9 mouse cellular contexts compared by ENCODE assay signal in the genomic region with DNA sequence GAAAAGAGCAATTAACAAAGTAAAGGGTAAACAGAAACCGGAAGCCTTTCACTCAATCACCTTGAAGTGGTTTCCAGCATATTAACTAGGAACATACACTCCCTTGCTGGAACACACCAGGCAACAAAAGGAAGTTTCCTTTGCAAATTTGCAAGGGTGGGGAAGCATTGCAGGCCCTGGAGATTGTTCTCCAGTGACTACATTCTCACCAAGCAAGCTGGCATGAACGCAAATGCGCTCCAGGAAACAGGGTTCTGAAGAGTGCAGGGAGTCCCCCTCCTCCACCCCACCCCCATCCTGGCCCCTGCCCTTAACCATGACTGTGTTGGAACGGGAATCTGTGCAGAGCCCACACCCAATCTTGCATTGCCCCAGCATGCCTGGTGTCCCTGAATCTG. TPM values are rescaled to one million over a fixed set of nuclear protein-coding genes. Genes with fewer than 3 reads are reported as not detected.
DNase-seq lines count a peak whose midpoint lies in the region; ATAC-seq and TF ChIP-seq lines count a peak whose summit lies in the region.
"Had no signal": no experiment of that assay in that cellular context is flagged by ENCODE, and none has a peak within 500 bp of the region (broad histone marks: within the 10 kb centered on the region; RNA-seq: fewer than 3 reads in every experiment).

No protein-coding gene starts in this region.

- no peak overlapping the region for H3K4me2 ChIP-seq in midbrain, embryonic 11.5 days
- peak overlapping the region; percentile 41 for H3K4me2 ChIP-seq in heart, embryonic 12.5 days
- peak overlapping the region; percentile 13; the same call in 1 of the 2 replicates for H3K4me2 ChIP-seq in limb, embryonic 11.5 days (ENCODE audit: low read depth, severe bottlenecking)
- H3K4me2 ChIP-seq in stomach, postnatal 0 days (replicated peaks; ENCODE audit: low read depth), result peak overlapping the region; percentile 38
- no peak overlapping the region for H3K4me2 ChIP-seq in liver, embryonic 11.5 days

- no peaks in the 10 kb centered on the region for H3K9me3 ChIP-seq in midbrain, embryonic 10.5 days (replicated peaks)
- no peaks in the 10 kb centered on the region for H3K9me3 ChIP-seq in midbrain, embryonic 11.5 days (ENCODE audit: control insufficient read depth, low read length)
- H3K9me3 ChIP-seq in heart, embryonic 12.5 days (replicated peaks), result no peaks in the 10 kb centered on the region
- no peaks in the 10 kb centered on the region for H3K9me3 ChIP-seq in limb, embryonic 11.5 days (ENCODE audit: control insufficient read depth, low read length)
- H3K9me3 ChIP-seq in stomach, postnatal 0 days (ENCODE audit: control insufficient read depth, low read length), result no peaks in the 10 kb centered on the region
- H3K9me3 ChIP-seq in liver, embryonic 11.5 days (ENCODE audit: control insufficient read depth, low read length), result no peaks in the 10 kb centered on the region

- no peak for DNase-seq in midbrain, embryonic 10.5 days (ENCODE audit: low spot score)
- DNase-seq in midbrain, embryonic 11.5 days (ENCODE audit: low spot score, missing footprints), result no peak
- DNase-seq in limb, embryonic 11.5 days (ENCODE audit: low spot score), result peak; percentile 58
- DNase-seq in stomach, postnatal 0 days (ENCODE audit: low spot score), result peak; percentile 57
- DNase-seq in spleen, postnatal 36 days (ENCODE audit: low spot score in 2 of 2), result no peak
- DNase-seq in liver, embryonic 11.5 days (ENCODE audit: low spot score), result no peak
- DNase-seq in adrenal gland, postnatal 14 days, result no peak

- TF ChIP-seq EP300 in stomach, postnatal 0 days (optimal IDR thresholded peaks at IDR 0.05), result no peak

- peaks cover 15% of the 10 kb centered on the region for H3K4me1 ChIP-seq in midbrain, embryonic 10.5 days
- no peaks in the 10 kb centered on the region; the same call in none of the 2 replicates for H3K4me1 ChIP-seq in midbrain, embryonic 11.5 days (ENCODE audit: control insufficient read depth, insufficient read depth, low read length)
- peaks cover 21% of the 10 kb centered on the region for H3K4me1 ChIP-seq in heart, embryonic 12.5 days (replicated peaks)
- peaks cover 16% of the 10 kb centered on the region for H3K4me1 ChIP-seq in limb, embryonic 11.5 days (ENCODE audit: control insufficient read depth, insufficient read depth, low read length)
- no peaks in the 10 kb centered on the region; the same call in 1 of the 2 replicates for H3K4me1 ChIP-seq in stomach, postnatal 0 days (replicated peaks; ENCODE audit: control insufficient read depth, insufficient read depth)
- no peaks in the 10 kb centered on the region for H3K4me1 ChIP-seq in liver, embryonic 11.5 days (replicated peaks; ENCODE audit: control insufficient read depth, insufficient read depth, low read length)

- H3K9ac ChIP-seq in midbrain, embryonic 11.5 days (ENCODE audit: low read length), result no peak overlapping the region; the same call in 1 of the 2 replicates
- H3K9ac ChIP-seq in heart, embryonic 12.5 days, result 0 out of 2 replicates have a peak overlapping the region, but pooled peaks have one; percentile 20
- H3K9ac ChIP-seq in limb, embryonic 11.5 days (ENCODE audit: low read length), result no peak overlapping the region
- peak overlapping the region; percentile 38; the same call in 1 of the 2 replicates for H3K9ac ChIP-seq in stomach, postnatal 0 days (ENCODE audit: low read length)
- H3K9ac ChIP-seq in liver, embryonic 11.5 days (ENCODE audit: low read depth, low read length), result no peak overlapping the region

- H3K36me3 ChIP-seq in midbrain, embryonic 10.5 days, result no peaks in the 10 kb centered on the region
- H3K36me3 ChIP-seq in midbrain, embryonic 11.5 days (ENCODE audit: control insufficient read depth, insufficient read depth, low read length), result no peaks in the 10 kb centered on the region
- no peaks in the 10 kb centered on the region for H3K36me3 ChIP-seq in heart, embryonic 12.5 days
- H3K36me3 ChIP-seq in limb, embryonic 11.5 days (ENCODE audit: control insufficient read depth, insufficient read depth, low read length), result no peaks in the 10 kb centered on the region
- no peaks in the 10 kb centered on the region for H3K36me3 ChIP-seq in stomach, postnatal 0 days (ENCODE audit: control insufficient read depth, insufficient read depth, low read length)
- H3K36me3 ChIP-seq in liver, embryonic 11.5 days (ENCODE audit: control insufficient read depth, insufficient read depth, low read length), result no peaks in the 10 kb centered on the region

- TF ChIP-seq CTCF in stomach, postnatal 0 days (IDR thresholded peaks at IDR 0.05; ENCODE audit: low read depth), result no peak

- no peak overlapping the region for H3K4me3 ChIP-seq in midbrain, embryonic 10.5 days
- H3K4me3 ChIP-seq in midbrain, embryonic 11.5 days (ENCODE audit: low read depth, low read length), result no peak overlapping the region
- H3K4me3 ChIP-seq in heart, embryonic 12.5 days, result no peak overlapping the region
- no peak overlapping the region for H3K4me3 ChIP-seq in limb, embryonic 11.5 days (ENCODE audit: low read depth, low read length)
- H3K4me3 ChIP-seq in stomach, postnatal 0 days (ENCODE audit: low read depth, low read length), result no peak overlapping the region
- no peak overlapping the region for H3K4me3 ChIP-seq in liver, embryonic 11.5 days (ENCODE audit: low read depth, low read length)

- WGBS in midbrain, embryonic 10.5 days, result 11% methylated on average over 4 of the region's 4 CpGs
- 17% methylated on average over 4 of the region's 4 CpGs for WGBS in midbrain, embryonic 11.5 days
- WGBS in heart, embryonic 12.5 days, result 17% methylated on average over 4 of the region's 4 CpGs
- WGBS in limb, embryonic 11.5 days, result 3% methylated on average over 4 of the region's 4 CpGs
- 8% methylated on average over 4 of the region's 4 CpGs for WGBS in stomach, postnatal 0 days
- 8% methylated on average over 4 of the region's 4 CpGs for WGBS in liver, embryonic 11.5 days

- H3K27me3 ChIP-seq in midbrain, embryonic 10.5 days (ENCODE audit: low read depth, poor library complexity, severe bottlenecking), result peaks cover 14% of the 10 kb centered on the region; the same call in 1 of the 2 replicates
- no peaks in the 10 kb centered on the region for H3K27me3 ChIP-seq in midbrain, embryonic 11.5 days (ENCODE audit: control insufficient read depth, insufficient read depth, low read length)
- H3K27me3 ChIP-seq in heart, embryonic 12.5 days (replicated peaks), result no peaks in the 10 kb centered on the region
- no peaks in the 10 kb centered on the region for H3K27me3 ChIP-seq in limb, embryonic 11.5 days (ENCODE audit: control insufficient read depth, insufficient read depth, low read length)
- no peaks in the 10 kb centered on the region for H3K27me3 ChIP-seq in stomach, postnatal 0 days (ENCODE audit: control insufficient read depth, insufficient read depth, low read length)
- H3K27me3 ChIP-seq in liver, embryonic 11.5 days (replicated peaks; ENCODE audit: control insufficient read depth, insufficient read depth, low read length), result 0 out of 2 replicates have a peak, but pooled peaks cover 2% of the 10 kb centered on the region
- H3K27me3 ChIP-seq: Patski had no signal

- H3K27ac ChIP-seq in midbrain, embryonic 10.5 days (replicated peaks), result peak overlapping the region; percentile 52; the same call in 1 of the 2 replicates
- no peak overlapping the region for H3K27ac ChIP-seq in midbrain, embryonic 11.5 days (ENCODE audit: low read depth, low read length)
- peak overlapping the region; percentile 44 for H3K27ac ChIP-seq in heart, embryonic 12.5 days (ENCODE audit: poor library complexity, severe bottlenecking)
- H3K27ac ChIP-seq in limb, embryonic 11.5 days (replicated peaks; ENCODE audit: low read depth, low read length), result peak overlapping the region; percentile 43
- H3K27ac ChIP-seq in stomach, postnatal 0 days (replicated peaks), result peak overlapping the region; percentile 30
- no peak overlapping the region for H3K27ac ChIP-seq in liver, embryonic 11.5 days (ENCODE audit: low read depth, low read length)

- ATAC-seq in midbrain, embryonic 11.5 days (ENCODE audit: low FRiP score), result no peak
- ATAC-seq in heart, embryonic 12.5 days (ENCODE audit: insufficient number of reproducible peaks, low FRiP score), result peak; percentile 69
- no peak for ATAC-seq in limb, embryonic 11.5 days (ENCODE audit: insufficient number of reproducible peaks, low FRiP score, low TSS enrichment, low read depth)
- ATAC-seq in stomach, postnatal 0 days (ENCODE audit: low FRiP score, low TSS enrichment), result peak; percentile 48
- ATAC-seq in liver, embryonic 11.5 days (replicated peaks; ENCODE audit: low FRiP score), result no peak
- ATAC-seq: Patski had no signal

RNA-seq across cellular contexts. Expression of a gene that starts 36.3 kb away (rescaled TPM):
- 144 and 174 TPM in 2 replicates for polyA plus RNA-seq in midbrain, embryonic 10.5 days (2016; fragmentation: Nextera tagmentation; extraction: Ambion mirVana)
- 171 and 173 TPM in 2 replicates for polyA plus RNA-seq in midbrain, embryonic 11.5 days (2014; fragmentation: Nextera tagmentation; extraction: Ambion mirVana)
- 295 and 302 TPM in 2 replicates for polyA plus RNA-seq in heart, embryonic 12.5 days (2016; fragmentation: Nextera tagmentation; extraction: Ambion mirVana)
- polyA plus RNA-seq in limb, embryonic 11.5 days (2014; fragmentation: Nextera tagmentation; extraction: Ambion mirVana), result 202 and 212 TPM in 2 replicates
- 299 and 327 TPM in 2 replicates for polyA plus RNA-seq in stomach, postnatal 0 days (2015; fragmentation: Nextera tagmentation; extraction: Ambion mirVana)
- 128 and 129 TPM in 2 replicates for polyA plus RNA-seq in liver, embryonic 11.5 days (2014; fragmentation: Nextera tagmentation; extraction: Ambion mirVana)
- total RNA-seq in adrenal gland, postnatal 14 days (2021), result 378 and 379 TPM in 2 replicates

Comparison
In these comparisons a context has a peak if more than half of its experiments do, and no peak if none do; other contexts are left out.
1. H3K27ac ChIP-seq: peak in midbrain, embryonic 10.5 days (single experiment), heart, embryonic 12.5 days (single experiment), limb, embryonic 11.5 days (single experiment) and stomach, postnatal 0 days (single experiment); none in midbrain, embryonic 11.5 days (single experiment) and liver, embryonic 11.5 days (single experiment).
2. DNase-seq: peak in limb, embryonic 11.5 days (single experiment) and stomach, postnatal 0 days (single experiment); none in midbrain, embryonic 10.5 days (single experiment), midbrain, embryonic 11.5 days (single experiment), spleen, postnatal 36 days (0 of 2), liver, embryonic 11.5 days (single experiment) and adrenal gland, postnatal 14 days (single experiment).
3. ATAC-seq: peak in heart, embryonic 12.5 days (single experiment) and stomach, postnatal 0 days (single experiment); none in midbrain, embryonic 11.5 days (single experiment), limb, embryonic 11.5 days (single experiment) and liver, embryonic 11.5 days (single experiment).
4. H3K4me2 ChIP-seq: peak in heart, embryonic 12.5 days (single experiment), limb, embryonic 11.5 days (single experiment) and stomach, postnatal 0 days (single experiment); none in midbrain, embryonic 11.5 days (single experiment) and liver, embryonic 11.5 days (single experiment).
5. H3K9ac ChIP-seq: peak in heart, embryonic 12.5 days (single experiment) and stomach, postnatal 0 days (single experiment); none in midbrain, embryonic 11.5 days (single experiment), limb, embryonic 11.5 days (single experiment) and liver, embryonic 11.5 days (single experiment).